14 mouse cellular contexts compared by ENCODE assay signal in genomic region chr15:62802770-62803169, GRCm38 (mm10).
DNase-seq lines count a peak whose midpoint lies in the region; ATAC-seq and TF ChIP-seq lines count a peak whose summit lies in the region.
"Had no signal": no experiment of that assay in that cellular context is flagged by ENCODE, and none has a peak within 500 bp of the region (broad histone marks: within the 10 kb centered on the region; RNA-seq: fewer than 3 reads in every experiment).

No protein-coding gene starts in this region.

- no peak for ATAC-seq in kidney, embryonic 15.5 days (replicated peaks; ENCODE audit: low FRiP score)
- ATAC-seq: hindbrain, embryonic 16.5 days had no signal

- H3K27ac ChIP-seq in kidney, adult 2 months (ENCODE audit: insufficient read depth, low read depth, low read length), result no peak overlapping the region
- H3K27ac ChIP-seq in kidney, embryonic 15.5 days, result no peak overlapping the region
- H3K27ac ChIP-seq: limb, embryonic 13.5 days; midbrain, embryonic 10.5 days had no signal

- no peak for TF ChIP-seq POLR2A in kidney, adult 2 months (IDR thresholded peaks at IDR 0.05; ENCODE audit: low read depth, low read length)

- H3K4me2 ChIP-seq in kidney, embryonic 15.5 days, result no peak overlapping the region
- H3K4me2 ChIP-seq: limb, embryonic 13.5 days had no signal

- TF ChIP-seq CTCF in kidney, adult 2 months (conservative IDR thresholded peaks at IDR 0.05; ENCODE audit: insufficient read depth, insufficient read length, low read depth, low read length), result peak; percentile 64

- H3K36me3 ChIP-seq in kidney, adult 2 months (ENCODE audit: control insufficient read depth, insufficient read depth, low read length), result no peaks in the 10 kb centered on the region
- H3K36me3 ChIP-seq in kidney, embryonic 15.5 days, result no peaks in the 10 kb centered on the region
- H3K36me3 ChIP-seq: limb, embryonic 13.5 days; midbrain, embryonic 10.5 days had no signal

- no peaks in the 10 kb centered on the region for H3K9me3 ChIP-seq in kidney, embryonic 15.5 days (replicated peaks)
- H3K9me3 ChIP-seq: limb, embryonic 13.5 days; midbrain, embryonic 10.5 days had no signal

- H3K9ac ChIP-seq in kidney, embryonic 15.5 days, result no peak overlapping the region
- H3K9ac ChIP-seq: limb, embryonic 13.5 days had no signal

- H3K4me3 ChIP-seq in kidney, adult 2 months (ENCODE audit: insufficient read depth, low read depth, low read length), result no peak overlapping the region
- no peak overlapping the region for H3K4me3 ChIP-seq in kidney, embryonic 15.5 days (replicated peaks)
- H3K4me3 ChIP-seq: erythroblast, embryonic 14.5 days; limb, embryonic 13.5 days; midbrain, embryonic 10.5 days had no signal

- H3K4me1 ChIP-seq in kidney, adult 2 months (ENCODE audit: control insufficient read depth, insufficient read depth, low read length), result no peaks in the 10 kb centered on the region
- H3K4me1 ChIP-seq in kidney, embryonic 15.5 days, result no peaks in the 10 kb centered on the region
- H3K4me1 ChIP-seq: limb, embryonic 13.5 days; midbrain, embryonic 10.5 days had no signal

- H3K27me3 ChIP-seq in kidney, adult 2 months (replicated peaks; ENCODE audit: control insufficient read depth, insufficient read depth, low read length), result no peaks in the 10 kb centered on the region
- H3K27me3 ChIP-seq in kidney, embryonic 15.5 days, result no peaks in the 10 kb centered on the region
- H3K27me3 ChIP-seq: limb, embryonic 13.5 days had no signal

- peak; percentile 32 for DNase-seq in adrenal gland, adult 2 months
- no peak for DNase-seq in adrenal gland, postnatal 25 days
- DNase-seq in kidney, adult 2 months, result peak; percentile 46
- peak; percentile 36 for DNase-seq in CD4-positive helper T cell, adult 2 months (ENCODE audit: low read depth, low spot score)
- peak; percentile 11 to 16 for DNase-seq in kidney, adult 8-10 months
- no peak for DNase-seq in spleen, postnatal 36 days (ENCODE audit: low spot score in 2 of 2)
- no peak for DNase-seq in left cerebral cortex, adult 8-10 months (ENCODE audit: low spot score in 2 of 2)
- DNase-seq: B cell, adult 2 months; cerebellum, adult 8-10 months had no signal

Comparison
In these comparisons a context has a peak if more than half of its experiments do, and no peak if none do; other contexts are left out.
1. DNase-seq: peak in adrenal gland, adult 2 months (single experiment), kidney, adult 2 months (single experiment), CD4-positive helper T cell, adult 2 months (single experiment) and kidney, adult 8-10 months (2 of 2); none in adrenal gland, postnatal 25 days (single experiment), spleen, postnatal 36 days (0 of 2) and left cerebral cortex, adult 8-10 months (0 of 2).